16 mouse cellular contexts compared by ENCODE assay signal in the genomic region with DNA sequence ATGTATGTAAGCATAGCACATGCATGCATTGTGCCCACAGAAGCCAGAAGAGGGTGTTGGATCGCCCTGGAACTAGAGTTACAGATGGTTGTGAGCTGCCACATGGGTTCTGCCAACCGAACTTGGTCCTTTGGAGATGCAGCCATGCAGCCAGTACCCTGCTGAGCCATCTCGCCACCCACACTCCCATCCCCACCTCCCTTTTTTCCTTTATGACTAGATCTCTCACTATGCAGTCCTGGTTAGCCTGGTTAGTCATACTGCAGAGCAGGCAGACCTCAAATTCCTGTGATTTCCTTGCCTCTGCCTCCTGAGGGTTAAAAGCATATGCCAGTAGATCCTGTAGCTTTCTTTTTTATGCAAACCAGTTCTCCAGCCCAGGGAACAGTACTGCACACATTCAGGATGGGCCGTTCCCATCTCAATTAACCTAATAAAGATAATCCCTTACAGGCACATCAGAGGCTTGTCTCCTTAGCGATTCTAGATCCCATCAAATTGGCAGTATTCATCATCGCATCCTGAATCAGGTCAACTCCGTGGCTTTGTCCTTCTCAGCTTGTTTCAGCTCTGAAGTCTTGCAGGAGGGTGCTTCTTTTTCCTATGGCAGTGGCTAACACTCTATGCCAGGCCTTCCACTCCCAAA. TPM values are rescaled to one million over a fixed set of nuclear protein-coding genes. Genes with fewer than 3 reads are reported as not detected.
DNase-seq lines count a peak whose midpoint lies in the region; ATAC-seq and TF ChIP-seq lines count a peak whose summit lies in the region.
"Had no signal": no experiment of that assay in that cellular context is flagged by ENCODE, and none has a peak within 500 bp of the region (broad histone marks: within the 10 kb centered on the region; RNA-seq: fewer than 3 reads in every experiment).

No protein-coding gene starts in this region.

- no peak overlapping the region for H3K9ac ChIP-seq in midbrain, postnatal 0 days (replicated peaks; ENCODE audit: low read length, poor library complexity, severe bottlenecking)
- no peak overlapping the region for H3K9ac ChIP-seq in midbrain, embryonic 11.5 days (ENCODE audit: low read length)
- no peak overlapping the region for H3K9ac ChIP-seq in heart, adult 2 months (ENCODE audit: low read depth, low read length)
- H3K9ac ChIP-seq: heart, embryonic 13.5 days; lung, embryonic 15.5 days had no signal

- H3K4me2 ChIP-seq in midbrain, postnatal 0 days (ENCODE audit: low read depth, low read length, poor library complexity, severe bottlenecking) = no peak overlapping the region
- H3K4me2 ChIP-seq in midbrain, embryonic 11.5 days = no peak overlapping the region
- H3K4me2 ChIP-seq: heart, embryonic 13.5 days; lung, embryonic 15.5 days had no signal

- no peak for TF ChIP-seq EP300 in heart, adult 2 months (IDR thresholded peaks at IDR 0.05; ENCODE audit: insufficient read depth, low read depth, low read length)

- 35% methylated on average over 7 of the region's 7 CpGs for WGBS in midbrain, postnatal 0 days
- WGBS in midbrain, embryonic 11.5 days = 45% methylated on average over 7 of the region's 7 CpGs
- WGBS in heart, adult 2 months = 80% methylated on average over 7 of the region's 7 CpGs

- intact Hi-C loops in heart, adult 2 months (cut with DNase I) = no loop called here

- TF ChIP-seq CTCF in midbrain, postnatal 0 days (IDR thresholded peaks at IDR 0.05) = no peak
- TF ChIP-seq CTCF in heart, adult 2 months (IDR thresholded peaks at IDR 0.05) = no peak

- no peaks in the 10 kb centered on the region for H3K79me2 ChIP-seq in heart, adult 2 months (replicated peaks; ENCODE audit: control insufficient read depth, insufficient read depth, low read length)

- H3K36me3 ChIP-seq in midbrain, postnatal 0 days (ENCODE audit: insufficient read depth, low read length) = no peaks in the 10 kb centered on the region
- H3K36me3 ChIP-seq in midbrain, embryonic 11.5 days (ENCODE audit: control insufficient read depth, insufficient read depth, low read length) = no peaks in the 10 kb centered on the region
- no peaks in the 10 kb centered on the region for H3K36me3 ChIP-seq in heart, adult 2 months (ENCODE audit: control insufficient read depth, insufficient read depth, low read length)
- H3K36me3 ChIP-seq: lung, embryonic 15.5 days had no signal

- H3K4me3 ChIP-seq in midbrain, postnatal 0 days (ENCODE audit: low read depth, low read length) = no peak overlapping the region
- no peak overlapping the region for H3K4me3 ChIP-seq in midbrain, embryonic 11.5 days (ENCODE audit: low read depth, low read length)
- no peak overlapping the region for H3K4me3 ChIP-seq in heart, adult 2 months
- H3K4me3 ChIP-seq: forebrain, embryonic 10.5 days; heart, embryonic 13.5 days; lung, embryonic 15.5 days had no signal

- no peak for ATAC-seq in midbrain, postnatal 0 days (ENCODE audit: low FRiP score)
- ATAC-seq in midbrain, embryonic 11.5 days (ENCODE audit: low FRiP score) = no peak
- 0 out of 2 replicates have a peak, but pooled peaks have one; percentile 16 for ATAC-seq in megakaryocyte-erythroid progenitor cell, adult 5-6 weeks (replicated peaks; ENCODE audit: low FRiP score, low TSS enrichment, poor library complexity, severe bottlenecking)
- ATAC-seq: intestine, embryonic 16.5 days had no signal

- peak; percentile 44 to 59 for DNase-seq in frontal cortex, postnatal 36 days (ENCODE audit: low spot score in 2 of 2)
- DNase-seq in frontal cortex, postnatal 10 days (ENCODE audit: low spot score in 2 of 2) = no peak
- DNase-seq in midbrain, postnatal 0 days (ENCODE audit: low spot score) = no peak
- DNase-seq in midbrain, embryonic 11.5 days (ENCODE audit: low spot score, missing footprints) = no peak
- DNase-seq in MN1 (ENCODE audit: low spot score) = peak; percentile 32
- no peak for DNase-seq in heart, adult 2 months
- no peak for DNase-seq in cerebellum, postnatal 36 days
- DNase-seq: adrenal gland, postnatal 10 days; cerebellum, postnatal 10 days; gastrocnemius, postnatal 36 days; kidney, postnatal 25 days had no signal

- H3K9me3 ChIP-seq in midbrain, postnatal 0 days (ENCODE audit: low read length) = no peaks in the 10 kb centered on the region
- no peaks in the 10 kb centered on the region for H3K9me3 ChIP-seq in midbrain, embryonic 11.5 days (ENCODE audit: control insufficient read depth, low read length)
- H3K9me3 ChIP-seq: forebrain, embryonic 10.5 days; heart, embryonic 13.5 days; lung, embryonic 15.5 days had no signal

- no peaks in the 10 kb centered on the region for H3K27me3 ChIP-seq in midbrain, postnatal 0 days (ENCODE audit: insufficient read depth, low read length)
- no peaks in the 10 kb centered on the region for H3K27me3 ChIP-seq in midbrain, embryonic 11.5 days (ENCODE audit: control insufficient read depth, insufficient read depth, low read length)
- no peaks in the 10 kb centered on the region for H3K27me3 ChIP-seq in heart, adult 2 months (ENCODE audit: control insufficient read depth, insufficient read depth, low read length)
- H3K27me3 ChIP-seq: heart, embryonic 13.5 days; lung, embryonic 15.5 days had no signal

- H3K4me1 ChIP-seq in midbrain, postnatal 0 days (ENCODE audit: insufficient read depth, low read length) = no peaks in the 10 kb centered on the region
- H3K4me1 ChIP-seq in midbrain, embryonic 11.5 days (ENCODE audit: control insufficient read depth, insufficient read depth, low read length) = no peaks in the 10 kb centered on the region
- peaks cover 2% of the 10 kb centered on the region for H3K4me1 ChIP-seq in heart, adult 2 months (ENCODE audit: control insufficient read depth, insufficient read depth, low read length)

- H3K27ac ChIP-seq in midbrain, postnatal 0 days (ENCODE audit: low read depth, low read length) = peak overlapping the region; percentile 6; the same call in 1 of the 2 replicates
- H3K27ac ChIP-seq in midbrain, embryonic 11.5 days (ENCODE audit: low read depth, low read length) = no peak overlapping the region
- no peak overlapping the region for H3K27ac ChIP-seq in heart, adult 2 months
- H3K27ac ChIP-seq: forebrain, embryonic 10.5 days; heart, embryonic 13.5 days; lung, embryonic 15.5 days had no signal

- TF ChIP-seq POLR2A in heart, adult 2 months (IDR thresholded peaks at IDR 0.05; ENCODE audit: insufficient read depth, low read depth, low read length) = no peak

RNA-seq across cellular contexts. Expression of gene Cmtm4, which starts 15.1 kb away (rescaled TPM):
- total RNA-seq in midbrain, postnatal 0 days (2014; rRNA removed) = 38.7 and 39.8 TPM in 2 replicates
- 2.5 and 2.7 TPM in 2 replicates for polyA plus RNA-seq in midbrain, postnatal 0 days (2015; fragmentation: Nextera tagmentation; extraction: Ambion mirVana)
- 2.2 and 2.6 TPM in 2 replicates for polyA plus RNA-seq in midbrain, embryonic 11.5 days (2014; fragmentation: Nextera tagmentation; extraction: Ambion mirVana)
- 0.32 and 1.2 TPM in 2 replicates for total RNA-seq in megakaryocyte-erythroid progenitor cell, adult 5-6 weeks (2014; fragmentation: Nextera tagmentation)
- total RNA-seq in megakaryocyte-erythroid progenitor cell, adult 5-6 weeks (2017) = 1.1 and 1.7 TPM in 2 replicates
- total RNA-seq in heart, adult 2 months (2021) = 10 to 100 TPM; 10.0 to 11.4 TPM
- 7.3 and 13.4 TPM in 2 replicates for polyA plus RNA-seq in heart, adult 2 months (2012; rRNA removed)

RNA-seq across cellular contexts. Expression of gene Dync1li2, which starts 32.1 kb away (rescaled TPM):
- 80.5 and 106 TPM in 2 replicates for total RNA-seq in midbrain, postnatal 0 days (2014; rRNA removed)
- 66.5 and 73.4 TPM in 2 replicates for polyA plus RNA-seq in midbrain, postnatal 0 days (2015; fragmentation: Nextera tagmentation; extraction: Ambion mirVana)
- 87.6 and 98.2 TPM in 2 replicates for polyA plus RNA-seq in midbrain, embryonic 11.5 days (2014; fragmentation: Nextera tagmentation; extraction: Ambion mirVana)
- 25.5 and 35.1 TPM in 2 replicates for total RNA-seq in megakaryocyte-erythroid progenitor cell, adult 5-6 weeks (2014; fragmentation: Nextera tagmentation)
- 53.1 and 61.4 TPM in 2 replicates for total RNA-seq in megakaryocyte-erythroid progenitor cell, adult 5-6 weeks (2017)
- 100 to 1,000 TPM in 1 of 2 experiments, 10 to 100 TPM in 1; 86.8 to 107 TPM for total RNA-seq in heart, adult 2 months (2021)
- 20.2 and 38.5 TPM in 2 replicates for polyA plus RNA-seq in heart, adult 2 months (2012; rRNA removed)

Comparison
In these comparisons a context has a peak if more than half of its experiments do, and no peak if none do; other contexts are left out.
1. DNase-seq: peak in frontal cortex, postnatal 36 days (2 of 2) and MN1 (single experiment); none in frontal cortex, postnatal 10 days (0 of 2), midbrain, postnatal 0 days (single experiment), midbrain, embryonic 11.5 days (single experiment), heart, adult 2 months (0 of 2) and cerebellum, postnatal 36 days (0 of 2).
2. RNA of gene Cmtm4, which starts 15.1 kb away (total RNA-seq): 38.7 to 39.8 TPM in midbrain, postnatal 0 days and 10.0 to 11.4 TPM in heart, adult 2 months; 0.32 to 1.7 TPM in megakaryocyte-erythroid progenitor cell, adult 5-6 weeks; every median in the first group is over 4 times any median in the second.